Mouse (Mus musculus) spleen, embryonic (tissue): ENCODE data around the gene Enpp4.

Experiments
- CTCF ChIA-PET: fragments of 350-600 bp; sonication (Branson Sonifier 250); formaldehyde crosslinking; loops from one replicate; lab custom pipeline; 2022; lab: Charles Lee

The Enpp4 gene

DNA sequence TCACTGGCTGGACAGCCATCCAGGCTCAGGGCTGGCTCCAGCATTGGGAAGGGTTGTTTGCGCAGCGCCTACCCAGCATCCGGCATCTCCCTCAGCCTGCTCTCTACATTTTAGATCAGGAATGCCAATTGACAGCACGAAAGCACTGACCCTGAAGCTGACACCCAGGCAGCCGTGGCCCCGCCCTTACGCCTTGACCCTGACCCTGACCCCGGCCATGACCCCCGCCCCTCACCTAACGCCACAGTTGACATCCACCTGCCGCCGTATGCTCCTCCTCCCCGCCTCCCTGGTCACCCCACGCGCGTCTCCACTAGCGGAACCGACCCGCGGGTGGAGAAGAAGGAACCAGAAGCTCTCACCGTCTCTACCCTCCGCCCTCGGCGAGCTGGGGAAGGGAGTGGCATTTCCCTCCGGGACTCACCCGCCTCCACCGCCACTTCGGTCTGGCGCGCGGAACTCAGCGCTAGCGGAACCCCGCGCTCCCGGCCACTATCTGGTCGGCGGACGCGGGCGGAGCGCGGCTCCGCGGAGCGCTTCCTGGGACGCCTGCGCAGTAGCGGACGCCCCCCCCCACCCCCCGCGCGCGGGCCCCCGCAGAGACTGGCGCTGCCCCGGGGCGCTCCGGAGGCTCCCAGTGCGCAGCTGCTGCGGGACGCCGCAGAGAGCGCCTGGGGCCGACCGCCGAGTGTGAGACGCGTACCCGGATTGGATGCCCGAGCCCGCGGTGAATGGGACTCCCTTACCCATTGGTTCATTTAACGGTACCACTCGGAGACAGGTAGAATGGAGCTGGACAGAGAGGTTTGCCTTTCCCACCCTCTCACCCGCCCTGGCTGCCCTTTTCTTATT is at the start of gene Enpp4:
Gene Enpp4, minus strand, starts transcription at position 523 of the 852 bp plus-strand sequence.
- CTCF ChIA-PET, result no interaction called here

DNA sequence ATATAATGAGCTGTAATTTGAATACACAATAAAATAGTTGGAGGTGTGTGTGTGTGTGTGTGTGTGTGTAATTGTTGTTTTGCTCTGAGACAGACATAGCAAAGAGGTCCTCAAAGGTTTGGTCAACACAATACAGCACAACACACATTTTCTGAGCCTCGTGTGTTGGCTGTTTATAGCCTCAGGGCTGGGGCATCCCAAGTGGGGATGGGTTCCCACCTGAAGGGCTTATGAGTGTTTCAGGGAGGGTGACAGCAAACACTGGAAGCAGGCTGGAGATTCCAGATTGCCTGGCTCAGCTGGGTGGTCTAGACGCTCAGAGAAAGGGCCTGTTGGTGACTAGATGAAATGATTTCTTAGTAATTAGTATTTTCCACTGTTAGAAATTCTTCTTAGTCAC is 49.6 kb upstream of the Enpp4 start:
- CTCF ChIA-PET, result no interaction called here

DNA sequence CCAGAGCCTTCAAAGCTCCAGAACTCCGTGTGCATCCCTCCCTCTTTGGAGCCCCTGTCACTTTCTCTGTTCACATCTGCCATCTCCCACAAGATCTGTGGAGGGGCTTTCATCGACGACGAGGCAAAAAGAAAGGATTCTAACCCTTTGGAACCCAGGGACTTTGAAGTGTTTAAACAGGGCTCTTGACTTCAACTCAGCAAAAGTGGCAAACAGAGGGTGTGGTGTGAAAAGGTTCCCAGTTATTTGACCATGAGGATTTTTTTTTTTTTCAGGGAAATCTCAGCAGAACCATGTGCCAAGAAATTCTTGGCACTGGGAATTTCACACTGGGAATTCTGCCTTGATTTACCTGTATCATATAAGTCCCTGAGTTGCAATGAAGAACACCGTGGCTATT is 48.3 kb upstream of the Enpp4 start:
- CTCF ChIA-PET, result no interaction called here

DNA sequence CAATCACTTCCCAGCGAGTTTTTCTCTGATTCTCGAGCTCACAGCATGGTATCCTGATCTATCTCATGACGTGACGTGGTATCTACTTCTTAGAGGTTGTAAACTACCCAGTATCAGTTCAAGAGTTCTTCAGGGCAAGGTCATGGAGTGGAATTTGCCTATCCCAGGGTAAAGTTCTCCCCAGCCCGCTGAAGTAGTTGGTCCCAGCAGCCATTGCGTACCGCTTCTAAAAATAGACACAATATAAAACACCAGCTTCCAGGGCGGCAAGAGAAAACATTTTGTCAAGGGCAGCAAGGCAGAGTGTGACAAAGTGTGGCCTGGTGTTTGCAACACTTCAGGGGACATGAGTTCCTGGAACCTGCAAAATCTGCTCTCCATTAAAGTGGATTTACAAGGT is 46.3 kb upstream of the Enpp4 start:
- CTCF ChIA-PET, result interaction anchor here (0.8 kb wide), 1 partner anchor 51 kb away, joined by 6 read pairs; no protein-coding TSS in a partner anchor

DNA sequence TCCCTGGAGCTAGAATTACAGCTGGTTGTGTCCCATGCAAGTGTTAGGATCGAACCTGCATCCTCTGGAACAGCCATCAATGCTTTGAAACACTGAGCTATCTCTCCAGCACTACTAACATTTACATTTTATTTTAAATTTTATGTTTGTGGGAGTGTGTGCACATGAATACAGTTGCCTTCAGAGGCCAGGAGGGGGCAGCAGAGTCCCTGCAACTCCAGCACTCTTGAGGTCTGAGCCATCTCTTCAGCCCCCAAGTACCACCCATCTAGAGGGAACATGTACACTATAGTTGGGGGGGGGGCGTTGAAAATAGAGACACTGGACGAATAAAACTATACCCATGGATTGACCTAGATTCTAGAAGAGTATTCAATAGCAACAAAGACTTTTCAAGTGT is 45.5 kb upstream of the Enpp4 start:
- CTCF ChIA-PET, result interaction anchor here (0.8 kb wide), 1 partner anchor 52 kb away, joined by 6 read pairs; no protein-coding TSS in a partner anchor

DNA sequence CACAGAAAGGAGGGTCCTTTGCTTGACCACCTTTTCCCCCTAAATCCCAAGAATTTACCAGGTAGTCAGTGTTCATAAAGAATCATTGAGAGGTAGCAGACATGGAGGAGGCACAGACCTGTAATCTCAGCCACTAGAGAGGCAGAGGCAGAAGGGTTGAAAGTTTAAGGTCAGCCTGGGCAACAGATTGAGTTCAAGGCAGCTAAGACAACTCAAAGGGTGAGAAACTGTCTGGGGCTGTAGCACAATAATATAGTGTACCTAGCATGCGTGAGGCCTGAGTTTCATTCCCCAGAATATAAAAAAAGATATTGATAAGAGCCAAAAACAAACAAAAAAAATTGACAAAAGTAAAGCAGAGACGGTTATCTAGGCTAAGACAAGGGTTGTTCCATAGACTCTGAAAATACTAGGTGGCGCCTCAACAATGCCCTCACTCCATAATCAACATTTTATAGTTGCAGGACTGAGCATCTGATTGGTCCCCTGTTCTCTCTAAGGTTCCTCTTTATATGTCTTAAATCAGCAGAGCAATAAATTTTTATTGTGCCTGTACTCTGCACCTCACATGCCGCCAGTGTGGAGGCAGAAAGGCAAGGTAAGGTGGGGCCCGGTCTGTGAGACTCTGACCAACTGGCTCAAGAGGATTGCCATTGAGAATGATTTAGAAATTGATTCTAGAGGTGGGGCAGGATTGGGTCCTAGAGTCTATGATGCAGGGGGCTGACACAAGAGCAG is 42.7 kb upstream of the Enpp4 start:
- CTCF ChIA-PET, result no interaction called here

DNA sequence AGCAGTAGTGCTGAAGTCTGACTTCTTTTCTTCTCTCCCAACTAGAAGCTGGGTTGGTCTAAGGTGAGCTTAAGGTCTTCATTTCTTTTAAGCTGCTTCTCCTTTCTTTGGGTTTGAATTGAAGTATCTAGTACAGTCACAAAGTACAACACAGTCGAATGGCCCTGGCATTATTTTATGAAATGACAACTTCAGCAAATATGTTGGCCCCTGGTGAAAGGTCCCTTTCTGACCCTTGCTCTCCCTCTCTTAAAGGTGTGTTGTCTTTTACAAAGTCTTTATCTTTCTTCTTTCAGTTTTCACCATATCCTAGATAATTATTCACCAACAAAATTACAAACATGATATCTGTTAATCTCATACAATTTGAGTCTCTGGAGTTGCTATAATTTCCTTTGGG is 40.2 kb upstream of the Enpp4 start:
- CTCF ChIA-PET, result no interaction called here

DNA sequence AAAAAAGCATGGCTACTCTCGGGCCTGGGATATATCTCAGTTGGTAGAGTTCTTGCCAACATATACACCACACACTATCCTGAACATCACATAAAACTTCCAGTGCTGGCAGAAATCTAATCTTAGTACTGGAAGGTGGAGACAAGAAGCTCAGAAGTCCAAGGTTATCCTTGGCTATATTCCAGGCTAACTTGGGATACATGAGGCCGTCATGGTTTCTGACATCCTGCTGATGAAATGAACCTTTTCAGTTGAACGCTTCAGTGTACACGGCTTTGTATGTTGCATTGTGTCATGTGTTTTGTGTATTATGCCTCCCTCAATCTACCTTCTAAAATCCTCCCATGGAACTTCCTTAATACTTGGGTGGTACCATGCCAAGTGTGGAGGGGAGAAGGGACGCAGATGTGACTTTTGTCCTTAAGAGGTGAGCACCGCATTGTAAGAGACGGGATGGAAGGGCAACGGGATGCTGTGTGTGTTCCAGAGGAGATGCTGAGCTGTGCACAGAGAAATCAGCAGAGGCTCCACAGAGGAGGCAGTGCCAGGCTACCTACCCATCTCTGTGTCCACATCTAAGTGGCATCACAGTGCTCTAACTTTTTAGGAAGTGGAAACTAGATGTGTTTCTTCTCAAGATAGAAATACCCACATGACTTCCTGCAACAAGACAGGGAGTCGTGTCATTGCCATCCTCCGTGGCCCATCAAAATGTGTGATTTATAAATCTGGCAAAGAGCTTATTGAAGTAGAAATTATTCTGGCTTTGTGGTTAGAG is 31.4 kb upstream of the Enpp4 start:
- CTCF ChIA-PET, result no interaction called here

DNA sequence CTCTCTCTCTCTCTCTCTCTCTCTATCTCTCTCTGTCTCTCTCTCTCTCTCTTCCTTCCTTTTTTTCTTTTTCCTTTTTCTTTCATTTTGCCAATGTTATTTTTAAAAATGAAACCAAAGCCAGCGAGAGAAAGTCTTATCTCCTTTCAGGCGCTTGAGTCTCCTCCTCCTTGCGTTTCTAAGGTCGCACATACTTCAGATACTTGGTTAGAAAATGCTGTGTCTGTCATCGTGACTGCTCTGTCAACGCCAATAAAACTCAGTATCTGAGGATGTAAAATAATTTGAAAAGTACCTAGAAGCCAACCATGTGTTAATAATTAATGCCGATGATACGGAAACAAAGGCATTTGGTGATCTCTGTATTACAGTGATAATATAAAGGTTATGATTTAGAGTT is 30.4 kb upstream of the Enpp4 start:
- CTCF ChIA-PET, result no interaction called here

DNA sequence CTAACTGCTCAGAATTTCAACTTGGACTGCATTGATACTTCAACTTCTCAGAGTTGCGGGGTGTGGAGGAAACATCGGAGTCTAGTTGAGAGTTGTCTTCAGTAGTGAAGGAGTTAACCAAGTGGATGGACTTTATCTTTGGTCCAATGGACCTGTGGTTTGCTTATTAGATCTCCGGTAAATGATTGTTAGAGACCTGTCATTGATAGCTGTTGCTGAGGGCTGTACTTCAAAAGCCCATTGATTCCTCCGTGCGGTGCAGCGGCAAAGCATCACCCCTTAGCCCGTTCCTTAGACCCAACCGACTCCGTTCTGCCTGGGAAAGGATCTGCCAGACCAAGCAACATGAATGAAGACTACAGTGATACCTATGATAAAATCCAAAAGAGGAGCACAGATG is 28.9 kb upstream of the Enpp4 start:
- CTCF ChIA-PET, result no interaction called here

DNA sequence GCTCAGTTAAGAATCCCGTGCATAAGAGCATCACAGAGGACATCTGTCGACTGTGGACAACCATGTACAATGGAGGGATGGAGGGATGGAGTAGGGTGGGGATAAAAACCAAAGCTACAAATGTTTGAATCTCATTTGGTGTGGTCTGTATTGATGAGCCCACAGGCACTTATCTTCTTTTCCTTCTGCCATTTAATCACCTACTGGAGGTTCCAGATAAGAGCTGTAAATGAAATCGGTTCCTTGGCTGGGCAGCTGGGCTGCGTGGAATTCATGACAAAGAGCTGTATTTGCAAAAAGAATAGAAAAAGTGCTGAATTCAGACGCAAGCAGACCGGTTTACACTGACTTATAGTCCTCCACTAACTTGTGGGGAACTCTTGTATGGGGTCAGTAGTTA is 28.5 kb upstream of the Enpp4 start:
- CTCF ChIA-PET, result no interaction called here

DNA sequence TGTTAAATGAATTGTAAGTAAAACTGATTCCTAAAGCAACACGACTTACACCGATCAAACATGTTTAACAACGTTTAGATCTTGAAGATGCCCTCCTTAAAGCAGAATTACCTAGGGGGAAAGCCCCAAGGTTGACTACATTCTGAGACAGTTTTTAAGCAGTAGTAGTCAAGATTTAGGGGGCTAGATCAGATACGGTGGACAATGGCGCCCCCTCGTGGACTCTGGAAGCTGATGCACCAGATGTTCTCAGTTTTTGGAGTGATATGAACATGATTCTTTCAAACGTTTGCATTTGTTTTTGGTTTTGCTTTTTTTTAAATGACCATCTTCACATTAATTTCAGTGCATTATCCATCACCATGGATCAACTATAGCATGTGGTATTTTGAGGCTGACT is 24.8 kb upstream of the Enpp4 start:
- CTCF ChIA-PET, result interaction anchor here (0.6 kb wide), 1 partner anchor 90 kb away, joined by 6 read pairs; no protein-coding TSS in a partner anchor

DNA sequence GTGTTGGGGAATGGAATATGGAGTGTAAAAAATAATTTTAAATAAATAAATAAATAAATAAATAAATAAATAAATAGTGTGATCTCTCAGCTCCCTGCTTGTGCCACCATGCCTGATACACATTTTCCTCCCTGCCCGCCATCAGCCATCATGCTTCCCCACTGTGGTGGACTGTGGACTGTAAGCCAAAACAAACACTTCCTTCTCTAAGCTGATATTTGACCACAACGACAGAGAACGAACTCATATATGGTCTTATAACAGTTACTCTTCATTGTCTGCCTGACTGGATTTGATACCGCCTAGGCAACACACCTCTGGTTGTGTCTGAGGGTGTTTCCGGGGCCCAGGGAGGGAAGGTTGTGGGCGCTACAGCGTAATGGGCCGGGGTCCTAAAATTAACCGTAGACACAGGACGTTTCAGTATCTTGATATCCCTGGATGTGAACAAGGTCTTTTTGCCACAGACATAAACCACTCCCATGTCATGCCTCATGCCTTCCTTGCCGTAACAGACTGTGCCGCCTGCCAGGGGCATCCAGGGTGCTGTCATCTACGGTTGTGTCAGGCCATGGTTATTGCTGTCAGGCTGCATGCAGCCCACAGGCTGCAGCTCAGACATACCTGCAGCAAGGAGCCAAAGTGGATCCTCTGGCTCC is 23.6 kb upstream of the Enpp4 start:
- CTCF ChIA-PET, result interaction anchor here (0.6 kb wide), 1 partner anchor 245 kb away, joined by 3 read pairs; no protein-coding TSS in a partner anchor

DNA sequence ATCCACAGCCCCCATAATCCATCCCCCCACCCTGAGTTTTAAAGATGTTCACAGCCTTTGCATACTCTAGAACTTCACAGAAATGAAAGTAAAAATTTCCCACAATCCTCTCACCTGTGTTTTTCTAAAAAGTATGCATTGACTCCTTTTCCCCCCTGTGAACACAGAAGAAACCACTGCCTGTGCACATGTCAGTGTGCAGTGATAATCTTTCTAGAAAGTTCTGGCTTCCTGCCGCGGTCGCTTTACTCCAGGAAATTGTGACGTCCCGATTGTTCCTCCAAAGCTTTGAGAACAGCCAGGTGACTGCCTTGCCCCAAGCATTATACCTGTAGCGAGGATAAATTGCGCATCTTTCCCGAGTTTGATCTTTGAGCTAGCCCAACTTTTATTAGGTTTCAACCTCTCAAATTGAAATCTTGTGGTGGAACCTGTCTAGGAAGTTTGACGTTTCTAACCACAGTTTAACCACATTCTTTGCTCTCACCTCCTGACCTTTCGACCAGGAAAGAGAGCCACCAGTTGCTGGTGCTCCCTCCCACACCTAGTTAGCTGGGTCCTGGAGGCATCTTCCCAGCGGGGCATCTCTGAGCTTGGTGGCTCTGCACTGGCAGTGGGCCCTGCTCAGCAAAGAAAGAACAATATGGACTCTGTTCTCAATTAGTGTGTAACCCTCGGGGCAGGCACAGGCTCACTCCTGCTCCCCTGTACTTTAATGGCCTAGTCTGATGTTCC is 15.9 kb upstream of the Enpp4 start:
- CTCF ChIA-PET, result no interaction called here

DNA sequence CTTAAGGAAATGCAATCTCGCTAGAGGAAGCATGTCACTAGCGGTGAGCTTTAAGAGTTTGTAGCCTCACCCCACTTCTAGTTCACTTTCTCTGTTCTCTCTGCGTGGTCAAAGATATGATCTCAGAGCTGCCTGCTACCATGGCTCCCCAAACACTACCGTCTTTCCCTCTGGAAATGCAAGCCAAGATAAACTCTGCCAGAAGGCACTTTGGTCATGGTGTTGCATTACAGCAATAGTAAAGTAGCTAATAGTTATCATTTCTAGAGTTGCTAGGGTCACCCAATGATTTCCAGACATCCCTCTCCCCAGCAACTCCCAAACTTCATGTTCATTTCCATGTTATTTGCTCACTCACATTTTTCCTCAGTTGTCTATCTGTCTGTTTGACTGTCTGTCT is 12.6 kb upstream of the Enpp4 start:
- CTCF ChIA-PET, result no interaction called here

DNA sequence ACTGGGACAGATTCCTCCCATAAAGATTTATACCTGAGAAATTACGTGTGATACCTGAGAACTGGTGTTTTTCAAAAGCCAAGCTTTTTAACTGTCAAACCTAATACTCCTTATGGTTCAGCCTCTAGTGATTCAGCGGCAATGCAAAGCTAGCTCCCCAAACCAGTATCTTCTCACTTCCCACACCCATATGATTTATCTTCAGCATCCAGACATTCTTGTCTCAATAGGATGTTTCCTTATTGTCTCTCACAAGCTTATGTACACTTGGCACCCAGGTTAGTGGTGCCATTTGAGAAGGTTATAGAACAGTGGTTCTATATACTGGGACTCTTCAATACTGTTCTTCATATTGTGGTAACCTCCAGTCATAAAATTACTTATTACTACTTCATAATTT is 12.1 kb upstream of the Enpp4 start:
- CTCF ChIA-PET, result no interaction called here

DNA sequence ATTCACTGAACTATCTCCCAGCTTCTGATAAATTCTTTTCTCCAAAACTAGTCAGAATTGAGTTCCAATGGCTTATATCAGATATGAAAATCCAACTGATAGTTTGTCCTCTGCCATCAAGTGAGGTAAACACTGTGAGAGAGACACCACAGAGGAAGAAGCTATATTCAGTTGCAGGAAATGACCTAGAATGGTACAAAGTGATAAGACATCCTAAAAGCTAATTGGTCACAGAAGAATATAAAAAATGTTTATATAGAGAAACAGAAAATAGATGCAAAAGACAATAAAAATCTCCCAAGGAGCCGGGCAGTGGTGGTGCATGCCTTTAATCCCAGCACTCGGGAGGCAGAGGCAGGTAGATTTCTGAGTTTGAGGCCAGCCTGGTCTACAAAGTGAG is 11.0 kb upstream of the Enpp4 start:
- CTCF ChIA-PET, result no interaction called here

DNA sequence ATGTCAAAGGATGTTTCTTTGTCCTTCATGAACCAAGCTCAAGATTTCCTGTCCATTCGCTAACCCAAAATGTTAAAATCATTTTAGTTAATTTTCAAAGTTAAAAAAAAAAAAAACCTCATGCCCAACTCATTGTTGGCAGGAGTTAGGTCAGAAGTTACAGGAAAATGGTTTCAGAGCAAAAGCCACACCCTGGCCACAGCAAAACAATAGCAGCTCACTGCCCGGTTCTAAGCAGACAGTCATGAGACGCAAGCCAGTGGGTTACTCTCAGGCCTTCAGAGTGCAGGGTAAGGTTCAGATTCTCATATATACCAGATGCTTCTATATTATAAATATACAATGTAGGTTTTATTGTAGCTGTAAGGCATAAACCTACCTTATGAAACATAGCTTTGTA is 2.7 kb upstream of the Enpp4 start:
- CTCF ChIA-PET, result no interaction called here

DNA sequence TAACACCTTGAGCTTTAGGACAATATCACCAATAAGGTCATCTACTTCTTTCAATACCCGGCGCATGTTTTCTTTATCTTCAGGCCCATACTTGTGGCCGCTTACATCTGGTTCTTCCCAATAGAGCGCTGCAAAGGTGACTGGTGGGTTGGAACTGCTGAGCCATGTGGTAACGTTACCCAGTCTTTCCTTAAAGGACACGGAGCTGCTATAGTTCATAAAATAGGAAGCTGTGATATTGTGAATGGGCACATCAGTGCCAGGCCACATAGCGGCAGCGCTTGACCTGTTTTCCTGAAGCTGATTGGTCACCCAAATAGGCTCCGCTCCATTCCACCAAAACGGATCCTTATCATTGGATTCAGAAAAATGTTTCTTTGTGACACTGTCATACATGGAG is 3.6 kb downstream of the Enpp4 start:
- CTCF ChIA-PET, result no interaction called here

DNA sequence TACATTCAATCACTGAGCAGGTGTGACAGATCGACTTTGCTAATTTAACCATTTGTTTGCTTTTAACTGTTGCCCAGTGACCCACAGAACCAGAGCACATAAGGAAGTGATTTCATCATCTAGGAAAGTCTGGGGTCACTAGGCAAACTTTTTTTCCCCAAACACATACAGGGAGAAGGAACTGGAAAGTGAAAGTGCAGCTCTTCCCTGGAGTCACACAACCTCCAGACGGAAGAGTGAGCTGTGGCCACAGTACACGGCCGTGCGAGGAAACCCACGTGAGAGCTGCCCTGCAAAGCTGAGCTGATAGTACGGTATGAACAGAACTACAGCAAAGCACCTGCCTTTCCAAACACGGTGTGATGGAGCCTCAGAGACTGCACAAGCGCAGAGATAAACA is 4.7 kb downstream of the Enpp4 start:
- CTCF ChIA-PET, result no interaction called here

DNA sequence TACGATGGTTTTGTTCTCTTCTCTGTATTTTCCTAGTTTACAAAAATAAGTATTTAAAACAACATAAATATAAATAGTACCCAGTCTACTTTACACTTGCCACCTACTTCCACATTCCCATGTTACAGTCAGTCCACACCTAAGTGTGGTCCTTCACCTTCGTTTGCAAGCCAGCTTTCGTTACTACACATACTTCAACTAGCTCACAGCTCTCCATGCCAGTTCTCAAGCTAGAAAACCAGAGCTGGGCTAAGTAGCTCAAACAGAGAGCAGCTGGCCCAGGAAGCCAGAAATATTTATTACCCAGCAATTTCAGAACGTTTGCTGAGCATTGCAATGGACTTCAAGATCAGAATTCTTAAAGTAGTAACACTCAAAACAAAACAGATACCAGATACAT is 5.1 kb downstream of the Enpp4 start:
- CTCF ChIA-PET, result no interaction called here
